Mouse (Mus musculus): ENCODE measurements around the gene 4930442H23Rik. TPM values are rescaled to one million over a fixed set of nuclear protein-coding genes. Genes with fewer than 3 reads are reported as not detected.
"Not testable (repeated sequence)": the region's sequence is repeated elsewhere in the genome, so short reads cannot be mapped to it uniquely, and the experiment has no call there.

Gene 4930442H23Rik
- polyA plus RNA-seq, 1 experiment, result not detected

- H3K4me3 ChIP-seq (ENCODE audit: insufficient read depth, low read depth, low read length), result peak overlapping the region; percentile 61
- H3K27ac ChIP-seq (replicated peaks; ENCODE audit: low read depth, low read length), result peak overlapping the region; percentile 85
- no peaks in the 10 kb centered on the region; the same call in 1 of the 2 replicates for H3K4me1 ChIP-seq (ENCODE audit: control insufficient read depth, insufficient read depth, insufficient read length, low read length)
Measured at GRCm38 (mm10) chr10:81175936-81176465, 7.6 kb downstream of the 4930442H23Rik start.

GRCm38 (mm10) chr10:81175345-81175701, 8.3 kb downstream of the 4930442H23Rik start:
- peak overlapping the region; percentile 1; the same call in 1 of the 2 replicates for H3K4me3 ChIP-seq (ENCODE audit: insufficient read depth, low read depth, low read length)
- peak overlapping the region; percentile 85 for H3K27ac ChIP-seq (replicated peaks; ENCODE audit: low read depth, low read length)
- H3K4me1 ChIP-seq (ENCODE audit: control insufficient read depth, insufficient read depth, insufficient read length, low read length), result not testable (repeated sequence)

GRCm38 (mm10) chr10:81174617-81175344, 8.9 kb downstream of the 4930442H23Rik start:
- Histone ChIP-seq H3K4me3 (ENCODE audit: insufficient read depth, low read depth, low read length) (peak overlapping the region; percentile 26), H3K4me1 (ENCODE audit: control insufficient read depth, insufficient read depth, insufficient read length, low read length) (no peaks in the 10 kb centered on the region; the same call in 1 of the 2 replicates)

GRCm38 (mm10) chr10:81173132-81173531, 10.5 kb downstream of the 4930442H23Rik start:
- Histone ChIP-seq H3K4me1 (ENCODE audit: control insufficient read depth, insufficient read depth, insufficient read length, low read length) (no peaks in the 10 kb centered on the region; the same call in 1 of the 2 replicates), H3K4me3 (ENCODE audit: insufficient read depth, low read depth, low read length) (peak overlapping the region; percentile 47), H3K27ac (replicated peaks; ENCODE audit: low read depth, low read length) (peak overlapping the region; percentile 76)

More at GRCm38 (mm10) chr10:81174617-81175344, 8.9 kb downstream of the 4930442H23Rik start:
- peak overlapping the region; percentile 53 for H3K27ac ChIP-seq (replicated peaks; ENCODE audit: low read depth, low read length)

GRCm38 (mm10) chr10:81169411-81169900, 14.2 kb downstream of the 4930442H23Rik start:
- peak overlapping the region; percentile 33 for H3K4me3 ChIP-seq (ENCODE audit: insufficient read depth, low read depth, low read length)
- peak overlapping the region; percentile 38; the same call in 1 of the 2 replicates for H3K27ac ChIP-seq (replicated peaks; ENCODE audit: low read depth, low read length)
- H3K4me1 ChIP-seq (ENCODE audit: control insufficient read depth, insufficient read depth, insufficient read length, low read length), result not testable (repeated sequence)

- peak overlapping the region; percentile 59 for H3K27ac ChIP-seq (replicated peaks; ENCODE audit: low read depth, low read length)
- peaks cover 6% of the 10 kb centered on the region; the same call in 1 of the 2 replicates for H3K4me1 ChIP-seq (ENCODE audit: control insufficient read depth, insufficient read depth, insufficient read length, low read length)
- peak overlapping the region; percentile 57 for H3K4me3 ChIP-seq (ENCODE audit: insufficient read depth, low read depth, low read length)
Measured at GRCm38 (mm10) chr10:81168521-81169244, 15.0 kb downstream of the 4930442H23Rik start.

- H3K4me3 ChIP-seq (ENCODE audit: insufficient read depth, low read depth, low read length), result peak overlapping the region; percentile 57
- H3K4me1 ChIP-seq (ENCODE audit: control insufficient read depth, insufficient read depth, insufficient read length, low read length), result peaks cover 6% of the 10 kb centered on the region; the same call in 1 of the 2 replicates
- H3K27ac ChIP-seq (replicated peaks; ENCODE audit: low read depth, low read length), result peak overlapping the region; percentile 59
Measured at GRCm38 (mm10) chr10:81168087-81168431, 15.6 kb downstream of the 4930442H23Rik start.

GRCm38 (mm10) chr10:81167200-81168086, 16.2 kb downstream of the 4930442H23Rik start, which contains the start of gene Pias4:
TSS of gene Pias4 (minus strand) at chr10:81167923.
- peak within 1 kb of the TSS; percentile 59 for H3K27ac ChIP-seq (replicated peaks; ENCODE audit: low read depth, low read length)
- peak within 1 kb of the TSS; percentile 74 for H3K4me3 ChIP-seq (ENCODE audit: insufficient read depth, low read depth, low read length)
- peaks cover 7% of the 10 kb centered on the region for H3K4me1 ChIP-seq (ENCODE audit: control insufficient read depth, insufficient read depth, insufficient read length, low read length)

- H3K27ac ChIP-seq (replicated peaks; ENCODE audit: low read depth, low read length), result no peak overlapping the region
- H3K4me1 ChIP-seq (ENCODE audit: control insufficient read depth, insufficient read depth, insufficient read length, low read length), result peaks cover 17% of the 10 kb centered on the region
- H3K4me3 ChIP-seq (ENCODE audit: insufficient read depth, low read depth, low read length), result no peak overlapping the region
Measured at GRCm38 (mm10) chr10:81165118-81165517, 18.5 kb downstream of the 4930442H23Rik start.

GRCm38 (mm10) chr10:81162318-81162652, 21.4 kb downstream of the 4930442H23Rik start:
- H3K4me3 ChIP-seq (ENCODE audit: insufficient read depth, low read depth, low read length), result no peak overlapping the region
- no peak overlapping the region for H3K27ac ChIP-seq (replicated peaks; ENCODE audit: low read depth, low read length)
- peaks cover 17% of the 10 kb centered on the region for H3K4me1 ChIP-seq (ENCODE audit: control insufficient read depth, insufficient read depth, insufficient read length, low read length)

- H3K4me3 ChIP-seq (ENCODE audit: insufficient read depth, low read depth, low read length), result no peak overlapping the region
- peaks cover 15% of the 10 kb centered on the region for H3K4me1 ChIP-seq (ENCODE audit: control insufficient read depth, insufficient read depth, insufficient read length, low read length)
- no peak overlapping the region for H3K27ac ChIP-seq (replicated peaks; ENCODE audit: low read depth, low read length)
Measured at GRCm38 (mm10) chr10:81161602-81162317, 21.9 kb downstream of the 4930442H23Rik start.

- Histone ChIP-seq H3K4me1 (ENCODE audit: control insufficient read depth, insufficient read depth, insufficient read length, low read length) (no peaks in the 10 kb centered on the region), H3K27ac (replicated peaks; ENCODE audit: low read depth, low read length) (no peak overlapping the region), H3K4me3 (ENCODE audit: insufficient read depth, low read depth, low read length) (no peak overlapping the region)
Measured at GRCm38 (mm10) chr10:81154736-81155135, 28.9 kb downstream of the 4930442H23Rik start.

- Histone ChIP-seq H3K27ac (replicated peaks; ENCODE audit: low read depth, low read length) (no peak overlapping the region), H3K4me1 (ENCODE audit: control insufficient read depth, insufficient read depth, insufficient read length, low read length) (no peaks in the 10 kb centered on the region), H3K4me3 (ENCODE audit: insufficient read depth, low read depth, low read length) (no peak overlapping the region)
Measured at GRCm38 (mm10) chr10:81154313-81154712, 29.3 kb downstream of the 4930442H23Rik start.

GRCm38 (mm10) chr10:81152609-81153008, 31.0 kb downstream of the 4930442H23Rik start:
- H3K4me3 ChIP-seq (ENCODE audit: insufficient read depth, low read depth, low read length), result no peak overlapping the region
- no peaks in the 10 kb centered on the region for H3K4me1 ChIP-seq (ENCODE audit: control insufficient read depth, insufficient read depth, insufficient read length, low read length)
- no peak overlapping the region for H3K27ac ChIP-seq (replicated peaks; ENCODE audit: low read depth, low read length)
